Comparison of ENCODE assay signal across 11 mouse cellular contexts in genomic region chrX:11529221-11529620, GRCm38 (mm10).
DNase-seq lines count a peak whose midpoint lies in the region.
"Had no signal": no experiment of that assay in that cellular context is flagged by ENCODE, and none has a peak within 500 bp of the region (broad histone marks: within the 10 kb centered on the region; RNA-seq: fewer than 3 reads in every experiment).

No protein-coding gene starts in this region.

- intact Hi-C loops in left cerebral cortex, postnatal 4 days (cut with DNase I) = no loop called here

- peak; percentile 32 to 34 for DNase-seq in cerebellum, postnatal 14 days
- no peak for DNase-seq in cerebellum, adult 11 months
- peak; percentile 27 for DNase-seq in left cerebral cortex, postnatal 4 days
- DNase-seq in left cerebral cortex, adult 18-20 months (ENCODE audit: low spot score in 2 of 2) = no peak
- peak; percentile 53 for DNase-seq in adipocyte (ENCODE audit: low spot score)
- DNase-seq in layer of hippocampus, postnatal 36 days = no peak
- no peak for DNase-seq in adrenal gland, postnatal 25 days
- DNase-seq: B cell, adult 2 months; cerebellum, adult 18-20 months; cerebellum, adult 9-10 months; cerebellum, postnatal 25 days had no signal

Comparison
In these comparisons a context has a peak if more than half of its experiments do, and no peak if none do; other contexts are left out.
1. DNase-seq: peak in cerebellum, postnatal 14 days (2 of 2), left cerebral cortex, postnatal 4 days (single experiment) and adipocyte (single experiment); none in cerebellum, adult 11 months (single experiment), left cerebral cortex, adult 18-20 months (0 of 2), layer of hippocampus, postnatal 36 days (0 of 2) and adrenal gland, postnatal 25 days (single experiment).